Mouse (Mus musculus) skeletal muscle tissue, postnatal 0 days (tissue): Measurements from ENCODE around the gene Gm17175. TPM values are rescaled to one million over a fixed set of nuclear protein-coding genes. Genes with fewer than 3 reads are reported as not detected.

Source experiments
- polyA plus RNA-seq: library from polyadenylated mRNA; unstranded; fragments of >200 nt; fragmentation: Nextera tagmentation; extraction: Ambion mirVana; gene quantifications from 2 replicates; pipeline ENCODE4 v1.2.1, GENCODE M21; 2015

Gm17175 gene
- not detected in 2 replicates for polyA plus RNA-seq

GRCm38 (mm10) chr14:51573963-51574362 lies at the start of gene Gm17175:
Gene Gm17175, minus strand, starts transcription at chr14:51574063.

GRCm38 (mm10) chr14:51611210-51611609 lies 37.3 kb upstream of the Gm17175 start, which contains the start of gene Gm17078:
Gene Gm17078, minus strand, starts transcription at chr14:51611310.

DNA sequence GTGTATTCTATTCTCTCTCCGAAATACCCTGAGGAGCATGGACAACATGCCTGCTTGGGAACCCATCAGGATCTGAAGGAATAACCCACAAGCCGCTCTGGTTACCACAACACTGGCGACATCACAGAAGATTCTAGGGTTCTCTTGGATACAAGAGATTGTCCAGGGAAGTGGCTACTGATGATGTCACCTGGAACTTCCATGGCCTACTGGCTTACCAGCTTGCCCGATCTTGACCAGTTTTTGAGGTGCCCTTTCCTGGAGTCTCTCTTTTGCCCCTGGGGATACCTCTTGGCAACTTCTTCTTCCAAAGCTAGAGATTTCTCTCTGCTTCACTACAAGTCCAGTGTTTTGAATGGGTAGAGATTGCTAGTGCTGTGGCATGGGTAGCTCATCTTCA lies 18.2 kb upstream of the Gm17175 start, which contains the start of gene Gm17174:
Gene Gm17174 (minus strand): TSS at position 101 of the 400 bp plus-strand sequence.

GRCm38 (mm10) chr14:51552490-51552889 lies 21.4 kb downstream of the Gm17175 start, which contains the start of gene Gm5622:
Gene Gm5622, plus strand, starts transcription at chr14:51552790.

Other genes starting within 250 kb of the Gm17175 start
- not detected in 2 replicates for gene Gm7247, start 212.3 kb downstream of the Gm17175 start, polyA plus RNA-seq
- not detected in 2 replicates for gene Vmn2r88, start 163.2 kb downstream of the Gm17175 start, polyA plus RNA-seq
- gene Vmn2r89, start 122.2 kb downstream of the Gm17175 start, polyA plus RNA-seq, result not detected in 2 replicates
- gene Gm5622, start 21.3 kb downstream of the Gm17175 start, polyA plus RNA-seq, result not detected in 2 replicates
- not detected in 2 replicates for gene Gm17174, start 18.1 kb upstream of the Gm17175 start, polyA plus RNA-seq
- gene Gm17078, start 37.2 kb upstream of the Gm17175 start, polyA plus RNA-seq, result not detected in 2 replicates
- not detected in 2 replicates for gene Gm4181, start 61.6 kb upstream of the Gm17175 start, polyA plus RNA-seq
- not detected in 2 replicates for gene Gm17079, start 121.4 kb upstream of the Gm17175 start, polyA plus RNA-seq
- not detected in 2 replicates for gene Gm5800, start 143.1 kb upstream of the Gm17175 start, polyA plus RNA-seq
- gene Ang4, start 199.5 kb upstream of the Gm17175 start, polyA plus RNA-seq, result not detected in 2 replicates
- gene AY358078, start 226.0 kb upstream of the Gm17175 start, polyA plus RNA-seq, result not detected in 2 replicates